Mouse (Mus musculus): ENCODE measurements around the gene Slc38a5.
"Not testable (repeated sequence)": the region's sequence is repeated elsewhere in the genome, so short reads cannot be mapped to it uniquely, and the experiment has no call there.

The Slc38a5 gene

GRCm38 (mm10) chrX:8309302-8309701 is 38.4 kb downstream of the Slc38a5 start:
- in situ Hi-C loops (cut with MboI, MseI), result no loop called here

- in situ Hi-C loops (cut with MboI, MseI), result not testable (repeated sequence)
These were observed 44.0 kb downstream of the Slc38a5 start for GRCm38 (mm10) chrX:8314905-8315304.

GRCm38 (mm10) chrX:8327124-8327523 is 56.2 kb downstream of the Slc38a5 start, which contains the start of gene Ssxb10:
Gene Ssxb10, plus strand, starts transcription at chrX:8327424.
- in situ Hi-C loops (cut with MboI, MseI), result no loop called here
